Mouse (Mus musculus): Measurements from ENCODE around the gene Tac1. TPM values are rescaled to one million over a fixed set of nuclear protein-coding genes. Genes with fewer than 3 reads are reported as not detected.
"Not testable (repeated sequence)": the region's sequence is repeated elsewhere in the genome, so short reads cannot be mapped to it uniquely, and the experiment has no call there.

Tac1 gene
- polyA plus RNA-seq, 1 experiment from 2014 or later, result 25.6 TPM

DNA sequence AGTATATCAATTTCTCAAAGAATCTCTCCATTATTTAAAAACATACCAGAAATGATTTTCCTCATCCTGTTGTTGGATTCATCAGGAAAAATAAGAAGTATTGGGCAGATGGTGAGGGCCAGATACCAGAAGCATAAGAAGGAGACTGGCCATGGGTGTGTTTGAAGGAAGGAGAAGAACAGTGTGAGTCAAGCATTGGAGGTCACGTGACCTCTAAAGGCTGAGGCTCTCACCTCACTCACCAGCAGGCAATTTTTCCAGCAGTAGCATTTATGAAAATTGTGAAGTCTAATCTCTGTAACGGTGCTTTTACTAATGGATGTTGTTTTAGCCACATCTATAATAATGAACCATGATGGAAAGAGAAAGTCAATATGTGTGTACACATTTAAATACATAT lies 39.8 kb downstream of the Tac1 start:
- Histone ChIP-seq H3K9me3 (ENCODE audit: control insufficient read depth, low read depth, low read length) (no peaks in the 10 kb centered on the region), H3K4me2 (replicated peaks; ENCODE audit: low read depth, low read length) (no peak overlapping the region), H3K27me3 (ENCODE audit: control insufficient read depth, insufficient read depth, low read length) (no peaks in the 10 kb centered on the region), H3K4me3 (ENCODE audit: low read depth, low read length) (no peak overlapping the region), H3K27ac (ENCODE audit: low read length) (no peak overlapping the region), H3K4me1 (ENCODE audit: control insufficient read depth, insufficient read depth, low read length) (no peaks in the 10 kb centered on the region), H3K36me3 (ENCODE audit: control insufficient read depth, insufficient read depth, low read length) (no peaks in the 10 kb centered on the region), H3K9ac (replicated peaks; ENCODE audit: low read depth, low read length) (no peak overlapping the region)
- ATAC-seq (ENCODE audit: insufficient number of reproducible peaks, insufficient read depth, low FRiP score, low read depth), result no peak
- 84% methylated on average over 2 of the region's 2 CpGs for WGBS

DNA sequence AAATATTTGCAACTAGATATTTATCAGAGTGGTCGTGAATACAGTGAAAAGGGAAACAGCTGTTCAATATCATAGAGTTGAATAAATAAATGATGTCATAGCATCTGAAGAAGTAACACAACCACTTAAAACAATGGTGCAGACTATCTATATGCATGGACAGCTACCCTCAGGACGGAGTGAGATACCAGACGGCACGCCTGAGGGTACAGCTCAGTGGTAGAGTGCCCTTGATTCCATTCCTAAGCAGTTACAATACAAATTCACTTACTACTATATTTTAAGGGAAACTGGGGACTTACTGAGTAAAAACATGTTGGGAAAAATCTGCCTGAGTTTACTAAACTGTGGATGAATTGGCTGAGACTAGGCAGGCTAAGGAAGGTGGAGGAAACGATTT lies 43.7 kb downstream of the Tac1 start:
- Histone ChIP-seq H3K36me3 (ENCODE audit: control insufficient read depth, insufficient read depth, low read length) (no peaks in the 10 kb centered on the region), H3K27me3 (ENCODE audit: control insufficient read depth, insufficient read depth, low read length) (no peaks in the 10 kb centered on the region), H3K4me3 (ENCODE audit: low read depth, low read length) (no peak overlapping the region), H3K4me2 (replicated peaks; ENCODE audit: low read depth, low read length) (no peak overlapping the region), H3K4me1 (ENCODE audit: control insufficient read depth, insufficient read depth, low read length) (no peaks in the 10 kb centered on the region), H3K27ac (ENCODE audit: low read length) (no peak overlapping the region), H3K9me3 (ENCODE audit: control insufficient read depth, low read depth, low read length) (no peaks in the 10 kb centered on the region), H3K9ac (replicated peaks; ENCODE audit: low read depth, low read length) (no peak overlapping the region)
- WGBS, result 66% methylated on average over 5 of the region's 5 CpGs
- ATAC-seq (ENCODE audit: insufficient number of reproducible peaks, insufficient read depth, low FRiP score, low read depth), result no peak

DNA sequence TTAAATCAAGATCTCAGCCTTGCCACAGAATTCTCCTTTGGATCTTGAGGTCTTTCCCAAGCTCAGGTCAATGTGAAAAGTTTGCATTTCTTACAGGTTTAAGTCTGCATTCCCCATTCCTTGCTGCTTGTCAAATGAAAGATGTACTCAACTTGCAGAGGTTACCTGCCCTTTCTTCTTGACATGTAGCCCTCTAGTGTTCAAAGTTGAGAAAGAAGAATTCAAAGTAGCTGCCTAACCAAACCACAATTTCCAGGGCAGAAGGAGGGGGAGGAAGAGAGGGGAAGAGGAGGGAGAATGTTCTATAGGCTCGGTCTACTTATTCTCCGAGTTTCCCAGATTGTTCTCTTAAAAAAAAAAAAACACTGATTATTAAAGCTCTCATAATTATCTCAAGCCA lies 45.5 kb downstream of the Tac1 start:
- Histone ChIP-seq H3K4me3 (ENCODE audit: low read depth, low read length) (no peak overlapping the region), H3K9me3 (ENCODE audit: control insufficient read depth, low read depth, low read length) (no peaks in the 10 kb centered on the region), H3K27me3 (ENCODE audit: control insufficient read depth, insufficient read depth, low read length) (no peaks in the 10 kb centered on the region), H3K36me3 (ENCODE audit: control insufficient read depth, insufficient read depth, low read length) (no peaks in the 10 kb centered on the region), H3K9ac (replicated peaks; ENCODE audit: low read depth, low read length) (no peak overlapping the region), H3K27ac (ENCODE audit: low read length) (no peak overlapping the region), H3K4me1 (ENCODE audit: control insufficient read depth, insufficient read depth, low read length) (no peaks in the 10 kb centered on the region), H3K4me2 (replicated peaks; ENCODE audit: low read depth, low read length) (no peak overlapping the region)
- no peak for ATAC-seq (ENCODE audit: insufficient number of reproducible peaks, insufficient read depth, low FRiP score, low read depth)
- 52% methylated on average over 2 of the region's 2 CpGs for WGBS

DNA sequence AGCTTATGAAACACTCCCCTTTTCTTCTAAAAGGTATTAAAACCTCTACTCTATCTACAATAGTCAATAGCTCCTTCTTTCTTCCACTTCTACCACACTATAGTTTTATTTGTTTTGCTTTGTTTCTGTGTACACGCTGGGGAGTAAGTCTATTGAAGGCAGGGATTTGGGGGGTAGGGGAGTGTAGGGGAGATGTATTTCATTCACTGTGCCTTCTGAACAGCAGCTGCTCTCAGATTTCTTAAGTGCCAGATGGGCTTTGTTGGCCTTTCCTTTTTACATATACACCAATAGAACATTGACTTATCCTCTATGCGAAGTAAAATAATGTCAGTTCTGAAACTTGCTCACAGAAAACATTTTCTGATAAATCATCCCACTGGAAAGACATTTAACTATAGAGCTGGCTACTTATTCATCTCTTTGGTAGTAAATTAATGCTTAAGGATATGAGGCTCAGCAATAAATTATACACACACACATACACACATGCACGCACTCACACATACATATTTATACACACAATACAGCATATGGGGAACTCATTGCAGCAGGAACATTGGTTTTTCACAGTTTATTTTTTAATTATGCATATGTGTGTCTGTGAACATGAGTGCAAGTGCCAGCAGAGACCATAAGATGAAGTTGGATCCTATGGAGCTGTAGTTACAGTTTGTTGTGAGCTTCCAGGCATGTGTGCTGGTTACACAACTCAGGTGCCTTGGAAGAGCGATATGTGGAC lies 46.8 kb downstream of the Tac1 start:
- WGBS, result 75% methylated on average over 4 of the region's 4 CpGs
- H3K4me2 ChIP-seq (replicated peaks; ENCODE audit: low read depth, low read length), result no peak overlapping the region
- H3K9ac ChIP-seq (replicated peaks; ENCODE audit: low read depth, low read length), result no peak overlapping the region
- no peak overlapping the region for H3K27ac ChIP-seq (ENCODE audit: low read length)
- no peaks in the 10 kb centered on the region for H3K4me1 ChIP-seq (ENCODE audit: control insufficient read depth, insufficient read depth, low read length)
- no peaks in the 10 kb centered on the region for H3K27me3 ChIP-seq (ENCODE audit: control insufficient read depth, insufficient read depth, low read length)
- no peaks in the 10 kb centered on the region for H3K36me3 ChIP-seq (ENCODE audit: control insufficient read depth, insufficient read depth, low read length)
- no peak overlapping the region for H3K4me3 ChIP-seq (ENCODE audit: low read depth, low read length)
- H3K9me3 ChIP-seq (ENCODE audit: control insufficient read depth, low read depth, low read length), result no peaks in the 10 kb centered on the region
- ATAC-seq (ENCODE audit: insufficient number of reproducible peaks, insufficient read depth, low FRiP score, low read depth), result no peak

DNA sequence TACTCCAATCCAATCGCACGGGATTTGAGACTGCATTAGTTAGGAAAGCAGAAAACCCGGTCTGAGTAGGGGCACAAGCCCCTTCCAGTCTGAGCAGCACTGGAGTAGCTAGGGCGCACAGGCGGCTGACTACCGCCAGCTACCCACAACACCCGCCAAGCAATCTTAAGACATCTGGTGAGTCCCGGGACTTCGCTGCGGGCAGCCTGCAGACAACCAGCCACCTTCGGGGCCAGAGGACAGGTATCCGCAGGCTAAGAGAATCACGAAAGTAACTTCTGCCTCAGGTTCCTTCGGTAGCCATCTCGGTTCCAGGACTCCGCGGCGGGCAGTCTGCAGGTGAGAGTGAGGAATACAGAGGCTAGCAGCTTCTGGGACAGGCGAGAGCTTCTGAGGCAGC lies 59.0 kb downstream of the Tac1 start:
- not testable (repeated sequence) for ATAC-seq (ENCODE audit: insufficient number of reproducible peaks, insufficient read depth, low FRiP score, low read depth); H3K4me3 ChIP-seq (ENCODE audit: low read depth, low read length)

More for the DNA sequence above, 59.0 kb downstream of the Tac1 start:
- not testable (repeated sequence) for H3K9me3 ChIP-seq (ENCODE audit: control insufficient read depth, low read depth, low read length); H3K27ac ChIP-seq (ENCODE audit: low read length); H3K4me1 ChIP-seq (ENCODE audit: control insufficient read depth, insufficient read depth, low read length); H3K27me3 ChIP-seq (ENCODE audit: control insufficient read depth, insufficient read depth, low read length); H3K36me3 ChIP-seq (ENCODE audit: control insufficient read depth, insufficient read depth, low read length); H3K4me2 ChIP-seq (replicated peaks; ENCODE audit: low read depth, low read length); H3K9ac ChIP-seq (replicated peaks; ENCODE audit: low read depth, low read length)
- WGBS, result 87% methylated on average over 18 of the region's 19 CpGs

Other genes with a start within 250 kb of the Tac1 start
- gene Asns, start 138.4 kb downstream of the Tac1 start, polyA plus RNA-seq (2014; fragmentation: Nextera tagmentation; extraction: Ambion mirVana), result 78.0 and 100 TPM in 2 replicates